Mouse (Mus musculus) kidney, adult 18-20 months (tissue): ENCODE results near the gene Rab5a.

Experiments
- DNase-seq: peaks from one replicate; pipeline ENCODE4 v3.0.0; 2021

The Rab5a gene

GRCm38 (mm10) chr17:53543591-53544324, 64.7 kb downstream of the Rab5a start:
- no peak for DNase-seq

GRCm38 (mm10) chr17:53551306-53552299, 72.6 kb downstream of the Rab5a start:
- DNase-seq: no peak

- DNase-seq: no peak
Observed at GRCm38 (mm10) chr17:53554088-53554487, 75.1 kb downstream of the Rab5a start.

GRCm38 (mm10) chr17:53554813-53555212, 75.8 kb downstream of the Rab5a start:
- no peak for DNase-seq
